Mouse (Mus musculus) embryonic facial prominence, embryonic 15.5 days (tissue): ENCODE data around the gene Rab6a. TPM values are rescaled to one million over a fixed set of nuclear protein-coding genes. Genes with fewer than 3 reads are reported as not detected.
"Not testable (repeated sequence)": the region's sequence is repeated elsewhere in the genome, so short reads cannot be mapped to it uniquely, and the experiment has no call there.

ENCODE experiments used
- ATAC-seq: fragments of 200-750 bp; cut with Nextera tagmentation; 2 replicates; pipeline ENCODE4 v1.8.0; 2017; ENCODE audit warnings: low read depth, moderate TSS enrichment; ENCODE audit not compliant: insufficient number of reproducible peaks, low FRiP score, low TSS enrichment
- H3K27ac ChIP-seq: fragments of 300-500 bp; sonication (generic); replicated peaks from 2 replicates; pipeline ENCODE4 v1.5.1; 2015; ENCODE audit warnings: mild to moderate bottlenecking, inconsistent platforms
- H3K27me3 ChIP-seq: fragments of 300-500 bp; sonication (generic); 2 replicates; pipeline ENCODE4 v1.6.1; 2015; ENCODE audit warnings: inconsistent platforms
- H3K36me3 ChIP-seq: fragments of 300-500 bp; sonication (generic); 2 replicates; pipeline ENCODE4 v1.6.1; 2015; ENCODE audit warnings: mild to moderate bottlenecking, inconsistent platforms
- H3K4me1 ChIP-seq: fragments of 300-500 bp; sonication (generic); 2 replicates; pipeline ENCODE4 v1.6.1; 2015; ENCODE audit warnings: inconsistent platforms
- H3K4me2 ChIP-seq: fragments of 300-500 bp; sonication (generic); replicated peaks from 2 replicates; pipeline ENCODE4 v1.6.1; 2015; ENCODE audit warnings: mild to moderate bottlenecking, inconsistent platforms
- H3K4me3 ChIP-seq: fragments of 300-500 bp; sonication (generic); replicated peaks from 2 replicates; pipeline ENCODE4 v1.5.1; 2015; ENCODE audit warnings: mild to moderate bottlenecking, inconsistent platforms
- H3K9ac ChIP-seq: fragments of 300-500 bp; sonication (generic); 2 replicates; pipeline ENCODE4 v1.6.1; 2015; ENCODE audit warnings: inconsistent platforms
- H3K9me3 ChIP-seq: fragments of 300-500 bp; sonication (generic); replicated peaks from 2 replicates; pipeline ENCODE4 v1.6.1; 2016; ENCODE audit warnings: inconsistent platforms
- whole genome bisulfite sequencing: fragments of 180-500 bp; shearing (Covaris S2); methylation state at CpG from one replicate; pipeline ENCODE4 v1.1.7; 2015; 5-methylcytosine and 5-hydroxymethylcytosine counted together
- polyA plus RNA-seq: library from polyadenylated mRNA; unstranded; fragments of >200 nt; fragmentation: Nextera tagmentation; extraction: Ambion mirVana; gene quantifications from 2 replicates; pipeline ENCODE4 v1.2.1, GENCODE M21; 2015

Gene Rab6a
- polyA plus RNA-seq = 105 and 107 TPM in 2 replicates

- H3K36me3 ChIP-seq = no peaks in the 10 kb centered on the region
- peak; percentile 98 for ATAC-seq
- under 1% methylated on average over 105 of the region's 105 CpGs for WGBS
These were observed at the start of gene Rab6a for GRCm38 (mm10) chr7:100607214-100608129. Gene Rab6a (plus strand): TSS chr7:100607410.

GRCm38 (mm10) chr7:100559331-100559730 lies 47.9 kb upstream of the Rab6a start:
- Histone ChIP-seq H3K9ac (no peak overlapping the region), H3K4me2 (no peak overlapping the region), H3K27me3 (no peaks in the 10 kb centered on the region), H3K4me1 (peaks cover 15% of the 10 kb centered on the region; the same call in 1 of the 2 replicates), H3K27ac (no peak overlapping the region), H3K9me3 (no peaks in the 10 kb centered on the region), H3K36me3 (no peaks in the 10 kb centered on the region), H3K4me3 (no peak overlapping the region)
- 72% methylated on average over 4 of the region's 4 CpGs for WGBS
- ATAC-seq = no peak

More at GRCm38 (mm10) chr7:100607214-100608129, at the start of gene Rab6a:
- Histone ChIP-seq H3K27ac (peak within 1 kb of the TSS; percentile 99), H3K4me2 (peak within 1 kb of the TSS; percentile 71), H3K9ac (peak within 1 kb of the TSS; percentile 99), H3K9me3 (no peaks in the 10 kb centered on the region), H3K4me3 (peak within 1 kb of the TSS; percentile 100), H3K4me1 (peaks cover 4% of the 10 kb centered on the region), H3K27me3 (no peaks in the 10 kb centered on the region)

GRCm38 (mm10) chr7:100561861-100562587 lies 45.2 kb upstream of the Rab6a start:
- no peak for ATAC-seq
- 0 out of 2 replicates have a peak overlapping the region, but pooled peaks have one; percentile 2 for H3K27ac ChIP-seq
- no peaks in the 10 kb centered on the region for H3K27me3 ChIP-seq
- no peak overlapping the region for H3K4me2 ChIP-seq
- WGBS = 57% methylated on average over 11 of the region's 11 CpGs
- H3K9me3 ChIP-seq = no peaks in the 10 kb centered on the region
- H3K9ac ChIP-seq = no peak overlapping the region
- H3K36me3 ChIP-seq = peaks cover 8% of the 10 kb centered on the region; the same call in 1 of the 2 replicates
- no peak overlapping the region for H3K4me3 ChIP-seq
- H3K4me1 ChIP-seq = peaks cover 3% of the 10 kb centered on the region; the same call in 1 of the 2 replicates

GRCm38 (mm10) chr7:100567238-100567637 lies 40.0 kb upstream of the Rab6a start:
- H3K9me3 ChIP-seq, ATAC-seq, H3K4me3 ChIP-seq, H3K4me1 ChIP-seq, H3K9ac ChIP-seq, H3K27me3 ChIP-seq, H3K27ac ChIP-seq, H3K4me2 ChIP-seq: not testable (repeated sequence)
- peaks cover 16% of the 10 kb centered on the region; the same call in 1 of the 2 replicates for H3K36me3 ChIP-seq
- WGBS = 80% methylated on average over 5 of the region's 5 CpGs

GRCm38 (mm10) chr7:100569907-100570306 lies 37.3 kb upstream of the Rab6a start:
- H3K9me3 ChIP-seq = no peaks in the 10 kb centered on the region
- no peak overlapping the region for H3K27ac ChIP-seq
- no peak overlapping the region for H3K9ac ChIP-seq
- ATAC-seq = no peak
- H3K4me1 ChIP-seq = no peaks in the 10 kb centered on the region
- H3K27me3 ChIP-seq = no peaks in the 10 kb centered on the region
- H3K4me2 ChIP-seq = no peak overlapping the region
- H3K4me3 ChIP-seq = no peak overlapping the region
- peaks cover 22% of the 10 kb centered on the region; the same call in 1 of the 2 replicates for H3K36me3 ChIP-seq

GRCm38 (mm10) chr7:100570930-100571715 lies 36.1 kb upstream of the Rab6a start:
- no peak overlapping the region for H3K9ac ChIP-seq
- H3K36me3 ChIP-seq = peaks cover 18% of the 10 kb centered on the region; the same call in 1 of the 2 replicates
- WGBS = 75% methylated on average over 3 of the region's 3 CpGs
- no peak overlapping the region for H3K27ac ChIP-seq
- no peak overlapping the region for H3K4me2 ChIP-seq
- no peak for ATAC-seq
- no peaks in the 10 kb centered on the region for H3K27me3 ChIP-seq
- no peaks in the 10 kb centered on the region for H3K4me1 ChIP-seq
- no peak overlapping the region for H3K4me3 ChIP-seq
- H3K9me3 ChIP-seq = no peaks in the 10 kb centered on the region

- no peaks in the 10 kb centered on the region for H3K27me3 ChIP-seq
- 86% methylated on average over 4 of the region's 4 CpGs for WGBS
- H3K4me1 ChIP-seq = no peaks in the 10 kb centered on the region
- no peak for ATAC-seq
- peaks cover 18% of the 10 kb centered on the region; the same call in 1 of the 2 replicates for H3K36me3 ChIP-seq
- no peaks in the 10 kb centered on the region for H3K9me3 ChIP-seq
- no peak overlapping the region for H3K4me3 ChIP-seq
- no peak overlapping the region for H3K27ac ChIP-seq
- H3K4me2 ChIP-seq = no peak overlapping the region
- H3K9ac ChIP-seq = no peak overlapping the region
These were observed 35.1 kb upstream of the Rab6a start for GRCm38 (mm10) chr7:100572061-100572460.

GRCm38 (mm10) chr7:100572704-100573103 lies 34.5 kb upstream of the Rab6a start:
- ATAC-seq = no peak
- Histone ChIP-seq H3K4me2 (no peak overlapping the region), H3K36me3 (peaks cover 16% of the 10 kb centered on the region; the same call in 1 of the 2 replicates), H3K4me1 (no peaks in the 10 kb centered on the region), H3K27me3 (no peaks in the 10 kb centered on the region), H3K9ac (no peak overlapping the region), H3K27ac (no peak overlapping the region), H3K9me3 (no peaks in the 10 kb centered on the region), H3K4me3 (no peak overlapping the region)
- 69% methylated on average over 4 of the region's 4 CpGs for WGBS

GRCm38 (mm10) chr7:100578794-100579193 lies 28.4 kb upstream of the Rab6a start:
- H3K4me1 ChIP-seq = no peaks in the 10 kb centered on the region

GRCm38 (mm10) chr7:100582235-100582634 lies 25.0 kb upstream of the Rab6a start:
- Histone ChIP-seq H3K9me3 (no peaks in the 10 kb centered on the region), H3K27ac (no peak overlapping the region), H3K9ac (peak overlapping the region; percentile 63), H3K27me3 (no peaks in the 10 kb centered on the region), H3K4me2 (peak overlapping the region; percentile 59), H3K4me1 (no peaks in the 10 kb centered on the region), H3K4me3 (peak overlapping the region; percentile 58), H3K36me3 (no peaks in the 10 kb centered on the region)
- ATAC-seq = no peak
- 38% methylated on average over 7 of the region's 7 CpGs for WGBS

More at GRCm38 (mm10) chr7:100578794-100579193, 28.4 kb upstream of the Rab6a start:
- WGBS = 80% methylated on average over 2 of the region's 2 CpGs
- H3K27me3 ChIP-seq = no peaks in the 10 kb centered on the region
- H3K9me3 ChIP-seq = no peaks in the 10 kb centered on the region
- H3K36me3 ChIP-seq = 0 out of 2 replicates have a peak, but pooled peaks cover 3% of the 10 kb centered on the region
- H3K27ac ChIP-seq = no peak overlapping the region
- no peak overlapping the region for H3K4me3 ChIP-seq
- no peak overlapping the region for H3K9ac ChIP-seq
- no peak for ATAC-seq
- H3K4me2 ChIP-seq = no peak overlapping the region
